Mouse (Mus musculus) embryonic facial prominence, embryonic 12.5 days (tissue): ENCODE results near the gene Rpgrip1. TPM values are rescaled to one million over a fixed set of nuclear protein-coding genes. Genes with fewer than 3 reads are reported as not detected.

ENCODE experiments used
- ATAC-seq: fragments of 200-750 bp; cut with Nextera tagmentation; 2 replicates; pipeline ENCODE4 v1.8.0; 2017; ENCODE audit not compliant: insufficient number of reproducible peaks, insufficient read depth, low FRiP score, low TSS enrichment
- H3K27ac ChIP-seq: fragments of 300-500 bp; sonication (generic); 2 replicates; pipeline ENCODE4 v1.5.1; 2016; ENCODE audit warnings: mild to moderate bottlenecking
- H3K27me3 ChIP-seq: fragments of 300-500 bp; sonication (generic); 2 replicates; pipeline ENCODE4 v1.6.1; 2016; ENCODE audit warnings: mild to moderate bottlenecking, moderate library complexity
- H3K36me3 ChIP-seq: fragments of 300-500 bp; sonication (generic); 2 replicates; pipeline ENCODE4 v1.6.1; 2016; ENCODE audit warnings: mild to moderate bottlenecking
- H3K4me1 ChIP-seq: fragments of 300-500 bp; sonication (generic); 2 replicates; pipeline ENCODE4 v1.6.1; 2016
- H3K4me2 ChIP-seq: fragments of 300-500 bp; sonication (generic); replicated peaks from 2 replicates; pipeline ENCODE4 v1.6.1; 2016; ENCODE audit warnings: mild to moderate bottlenecking, moderate library complexity
- H3K4me3 ChIP-seq: fragments of 300-500 bp; sonication (generic); 2 replicates; pipeline ENCODE4 v1.5.1; 2016; ENCODE audit warnings: mild to moderate bottlenecking
- H3K9ac ChIP-seq: fragments of 300-500 bp; sonication (generic); 2 replicates; pipeline ENCODE4 v1.6.1; 2016; ENCODE audit warnings: mild to moderate bottlenecking, moderate library complexity
- H3K9me3 ChIP-seq: fragments of 300-500 bp; sonication (generic); 2 replicates; pipeline ENCODE4 v1.6.1; 2016; ENCODE audit warnings: mild to moderate bottlenecking, moderate library complexity
- WGBS: fragments of 180-500 bp; shearing (Covaris S2); methylation state at CpG from one replicate; pipeline ENCODE4 v1.1.7; 2016; 5-methylcytosine and 5-hydroxymethylcytosine counted together
- polyA plus RNA-seq: library from polyadenylated mRNA; unstranded; fragments of >200 nt; fragmentation: Nextera tagmentation; extraction: Ambion mirVana; gene quantifications from 2 replicates; pipeline ENCODE4 v1.2.1, GENCODE M21; 2016

Gene Rpgrip1
- polyA plus RNA-seq, 1 experiment from 2014 or later, result 75.9 TPM

GRCm38 (mm10) chr14:52199412-52199811, 88.9 kb downstream of the Rpgrip1 start:
- no peak for ATAC-seq
- peaks cover 17% of the 10 kb centered on the region; the same call in 1 of the 2 replicates for H3K4me1 ChIP-seq
- 93% methylated on average over 4 of the region's 4 CpGs for WGBS
- no peak overlapping the region for H3K4me2 ChIP-seq
- no peak overlapping the region for H3K4me3 ChIP-seq
- no peaks in the 10 kb centered on the region for H3K27me3 ChIP-seq
- H3K9me3 ChIP-seq, result no peaks in the 10 kb centered on the region
- peaks cover 38% of the 10 kb centered on the region for H3K36me3 ChIP-seq
- H3K27ac ChIP-seq, result no peak overlapping the region
- no peak overlapping the region for H3K9ac ChIP-seq

Other genes starting within 250 kb of the Rpgrip1 start
- 55.5 and 56.8 TPM in 2 replicates for gene Mettl17, start 225.9 kb upstream of the Rpgrip1 start, polyA plus RNA-seq
- 1.4 and 1.5 TPM in 2 replicates for gene Slc39a2, start 217.8 kb upstream of the Rpgrip1 start, polyA plus RNA-seq
- 30.9 and 37.1 TPM in 2 replicates for gene Ndrg2, start 196.5 kb upstream of the Rpgrip1 start, polyA plus RNA-seq
- not detected in 2 replicates for gene Tppp2, start 192.3 kb upstream of the Rpgrip1 start, polyA plus RNA-seq
- not detected in 2 replicates for gene Rnase13, start 187.9 kb upstream of the Rpgrip1 start, polyA plus RNA-seq
- gene Arhgef40, start 126.0 kb upstream of the Rpgrip1 start, polyA plus RNA-seq, result 204 and 214 TPM in 2 replicates
- gene Tmem253, start 95.0 kb upstream of the Rpgrip1 start, polyA plus RNA-seq, result 0.51 and 0.63 TPM in 2 replicates
- gene Zfp219, start 90.0 kb upstream of the Rpgrip1 start, polyA plus RNA-seq, result 56.7 and 60.6 TPM in 2 replicates
- not detected in 2 replicates for gene Olfr221, start 68.2 kb upstream of the Rpgrip1 start, polyA plus RNA-seq
- gene Hnrnpc, start 6.7 kb upstream of the Rpgrip1 start, polyA plus RNA-seq, result 778 and 818 TPM in 2 replicates
- 74.9 and 77.4 TPM in 2 replicates for gene Supt16, start 86.7 kb downstream of the Rpgrip1 start, polyA plus RNA-seq
- 56.5 and 56.7 TPM in 2 replicates for gene Chd8, start 147.1 kb downstream of the Rpgrip1 start, polyA plus RNA-seq
- gene Tox4, start 168.4 kb downstream of the Rpgrip1 start, polyA plus RNA-seq, result 47.4 and 50.2 TPM in 2 replicates
- 26.4 and 27.4 TPM in 2 replicates for gene Rab2b, start 168.8 kb downstream of the Rpgrip1 start, polyA plus RNA-seq
- gene Mettl3, start 194.4 kb downstream of the Rpgrip1 start, polyA plus RNA-seq, result 51.9 and 59.9 TPM in 2 replicates
- 41.4 and 42.1 TPM in 2 replicates for gene Sall2, start 218.1 kb downstream of the Rpgrip1 start, polyA plus RNA-seq
- gene Olfr1513, start 245.7 kb downstream of the Rpgrip1 start, polyA plus RNA-seq, result not detected in 2 replicates